Mouse (Mus musculus) bone marrow macrophage, adult 2 months (primary cell): ENCODE data around the gene Gm42688. TPM values are rescaled to one million over a fixed set of nuclear protein-coding genes. Genes with fewer than 3 reads are reported as not detected.
A peak's percentile ranks its signal among the peaks of the same experiment; 100 is the strongest.
"Not testable (repeated sequence)": the region's sequence is repeated elsewhere in the genome, so short reads cannot be mapped to it uniquely, and the experiment has no call there.

Experiments
- H3K27ac ChIP-seq: 2 replicates; pipeline ENCODE4 v1.5.1; 2012; ENCODE audit warnings: low read depth, low read length; ENCODE audit not compliant: insufficient read depth
- H3K4me1 ChIP-seq: 2 replicates; pipeline ENCODE4 v1.6.1; 2012; ENCODE audit warnings: low read length; ENCODE audit not compliant: control insufficient read depth, insufficient read depth
- H3K4me3 ChIP-seq: 2 replicates; pipeline ENCODE4 v1.5.1; 2012; ENCODE audit warnings: mild to moderate bottlenecking, low read length, moderate library complexity; ENCODE audit not compliant: insufficient read depth
- CTCF ChIP-seq: IDR thresholded peaks from 2 replicates; pipeline ENCODE4 v1.5.1; 2012; ENCODE audit warnings: low read depth, mild to moderate bottlenecking, low read length, moderate library complexity
- POLR2A ChIP-seq: IDR thresholded peaks from 2 replicates; pipeline ENCODE4 v1.6.1; 2012; ENCODE audit warnings: mild to moderate bottlenecking, low read depth, low read length, borderline replicate concordance
- polyA plus RNA-seq: library from polyadenylated mRNA; stranded (reverse); fragments of >200 nt; gene quantifications from 2 replicates; pipeline ENCODE4 v1.2.4, GENCODE M21; 2012; ENCODE audit not compliant: missing spikeins, insufficient read depth, insufficient read length

Gm42688 gene
- polyA plus RNA-seq, 1 experiment = 5.5 TPM

DNA sequence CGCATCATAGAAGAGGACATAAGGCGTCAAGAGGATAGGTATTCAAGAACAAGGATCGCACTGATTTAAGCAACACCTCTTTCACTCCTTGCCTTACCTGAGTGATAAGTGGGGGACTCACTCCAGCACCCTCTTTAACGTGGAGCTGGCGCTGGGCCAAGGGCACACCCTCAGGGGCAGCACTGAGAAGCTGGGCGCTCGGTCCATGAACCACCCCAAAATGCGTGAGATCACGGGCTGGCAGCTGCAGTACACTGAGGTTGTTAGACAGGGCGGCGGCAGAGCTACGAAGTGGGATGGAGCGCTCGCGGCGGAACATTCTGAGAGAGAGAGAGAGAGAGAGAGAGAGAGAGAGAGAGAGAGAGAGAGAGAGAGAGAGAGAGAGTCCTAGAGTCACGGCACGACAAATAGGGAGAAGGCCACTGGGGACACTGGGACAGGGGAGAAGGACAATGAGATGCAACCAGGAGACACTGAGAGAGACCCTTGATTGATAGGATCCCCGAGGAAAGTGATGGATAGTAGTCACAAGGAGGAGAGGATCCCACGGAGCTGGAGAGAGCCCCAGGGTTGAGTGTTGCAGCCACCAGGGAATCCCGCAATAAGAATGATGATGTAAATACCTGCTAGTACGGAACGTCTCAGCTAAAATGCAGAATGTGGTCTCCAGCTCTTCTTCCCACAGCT is 54.3 kb downstream of the Gm42688 start:
- no peaks in the 10 kb centered on the region for H3K4me1 ChIP-seq
- TF ChIP-seq POLR2A = no peak
- no peak for TF ChIP-seq CTCF
- H3K4me3 ChIP-seq = peak overlapping the region; percentile 74
- no peak overlapping the region for H3K27ac ChIP-seq

DNA sequence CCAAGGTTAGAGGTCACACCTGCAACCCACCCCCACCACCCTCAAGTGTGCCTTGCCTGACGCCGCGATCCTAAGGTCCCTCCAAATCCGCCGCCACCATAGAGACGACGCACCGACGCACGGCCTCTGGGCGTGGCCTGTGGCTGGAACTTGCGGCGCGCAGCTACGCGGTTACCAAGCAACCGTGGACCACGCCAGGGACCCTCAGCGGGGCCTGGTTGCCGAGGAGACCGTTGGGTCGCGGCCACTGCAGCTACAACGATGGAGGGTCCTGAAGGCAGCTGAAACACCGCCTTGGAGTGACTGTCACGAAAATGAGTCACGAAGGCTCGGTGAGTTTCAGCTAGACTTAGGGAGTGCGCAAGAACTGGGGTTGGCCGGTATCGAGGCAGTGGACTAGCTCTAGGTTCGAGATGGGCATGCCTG is 54.9 kb downstream of the Gm42688 start, which contains the start of the genes Wdr54 and 1700003E16Rik:
Gene Wdr54, minus strand, starts transcription at position 139 of the 426 bp plus-strand sequence.
Gene 1700003E16Rik, plus strand, starts transcription at position 146 of the 426 bp plus-strand sequence.
- TF ChIP-seq POLR2A (no peak), CTCF (no peak)

DNA sequence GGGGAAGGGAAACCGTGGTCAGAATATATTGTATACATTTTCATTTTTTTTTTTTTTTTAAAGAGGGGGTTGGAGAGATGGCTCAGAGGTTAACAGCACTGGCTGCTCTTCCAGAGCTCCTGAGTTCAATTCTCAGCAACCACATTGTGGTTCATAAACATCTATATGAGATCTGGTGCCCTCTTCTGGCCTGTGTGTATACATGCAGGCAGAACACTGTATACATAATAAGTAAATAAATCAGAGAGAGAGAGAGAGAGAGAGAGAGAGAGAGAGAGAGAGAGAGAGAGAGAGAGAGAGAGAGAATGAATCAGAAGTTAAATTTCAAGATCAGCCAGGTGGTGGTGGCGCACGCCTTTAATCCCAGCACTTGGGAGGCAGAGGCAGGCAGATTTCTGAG is 58.0 kb downstream of the Gm42688 start:
- not testable (repeated sequence) for H3K4me3 ChIP-seq, H3K27ac ChIP-seq, H3K4me1 ChIP-seq

More for the DNA sequence above, 54.9 kb downstream of the Gm42688 start, which contains the start of the genes Wdr54 and 1700003E16Rik:
- H3K4me3 ChIP-seq = peak within 1 kb of the TSS; percentile 74
- H3K27ac ChIP-seq = no peak within 1 kb of the TSS
- no peaks in the 10 kb centered on the region for H3K4me1 ChIP-seq

Other genes starting within 250 kb of the Gm42688 start
- not detected in 2 replicates for gene Sema4f, start 161.8 kb upstream of the Gm42688 start, polyA plus RNA-seq
- 2.4 and 7.0 TPM in 2 replicates for gene M1ap, start 154.7 kb upstream of the Gm42688 start, polyA plus RNA-seq
- 69.9 and 72.0 TPM in 2 replicates for gene Dok1, start 68.1 kb upstream of the Gm42688 start, polyA plus RNA-seq
- 18.8 and 21.2 TPM in 2 replicates for gene Loxl3, start 67.4 kb upstream of the Gm42688 start, polyA plus RNA-seq
- 354 and 391 TPM in 2 replicates for gene Aup1, start 47.1 kb upstream of the Gm42688 start, polyA plus RNA-seq
- 90.8 and 108 TPM in 2 replicates for gene Htra2, start 46.3 kb upstream of the Gm42688 start, polyA plus RNA-seq
- gene Dqx1, start 43.8 kb upstream of the Gm42688 start, polyA plus RNA-seq = 0.83 and 1.6 TPM in 2 replicates
- gene Tlx2, start 31.3 kb upstream of the Gm42688 start, polyA plus RNA-seq = not detected in 2 replicates
- 31.0 and 37.0 TPM in 2 replicates for gene Pcgf1, start 23.7 kb upstream of the Gm42688 start, polyA plus RNA-seq
- gene Lbx2, start 15.2 kb upstream of the Gm42688 start, polyA plus RNA-seq = 0.78 TPM in 1 of 2 replicates, not detected in the other
- 3.2 and 6.1 TPM in 2 replicates for gene Ccdc142, start within 50 bp of the Gm42688 start, polyA plus RNA-seq
- 26.5 and 26.9 TPM in 2 replicates for gene Mrpl53, start 7.4 kb downstream of the Gm42688 start, polyA plus RNA-seq
- 16.1 and 17.1 TPM in 2 replicates for gene Mogs, start 13.9 kb downstream of the Gm42688 start, polyA plus RNA-seq
- gene Wbp1, start 19.9 kb downstream of the Gm42688 start, polyA plus RNA-seq = 20.3 and 27.1 TPM in 2 replicates
- 25.1 and 26.8 TPM in 2 replicates for gene Ino80b, start 23.8 kb downstream of the Gm42688 start, polyA plus RNA-seq
- gene Rtkn, start 33.8 kb downstream of the Gm42688 start, polyA plus RNA-seq = 1.4 and 1.8 TPM in 2 replicates
- gene Wdr54, start 54.8 kb downstream of the Gm42688 start, polyA plus RNA-seq = 1.5 and 3.5 TPM in 2 replicates
- not detected in 2 replicates for gene 1700003E16Rik, start 54.8 kb downstream of the Gm42688 start, polyA plus RNA-seq
- 87.2 and 98.2 TPM in 2 replicates for gene Dctn1, start 64.3 kb downstream of the Gm42688 start, polyA plus RNA-seq
- gene Slc4a5, start 118.2 kb downstream of the Gm42688 start, polyA plus RNA-seq = 0.55 TPM in 1 of 2 replicates, not detected in the other
- 21.1 and 28.1 TPM in 2 replicates for gene Mthfd2, start 224.3 kb downstream of the Gm42688 start, polyA plus RNA-seq
- 166 and 182 TPM in 2 replicates for gene Mob1a, start 224.4 kb downstream of the Gm42688 start, polyA plus RNA-seq
- 24.8 and 35.7 TPM in 2 replicates for gene Bola3, start 247.5 kb downstream of the Gm42688 start, polyA plus RNA-seq